Mouse (Mus musculus) kidney, adult 18-20 months (tissue): ENCODE measurements around the gene Cym.
A peak's percentile ranks its signal among the peaks of the same experiment; 100 is the strongest.

ENCODE experiments used
- DNase-seq: peaks from one replicate; pipeline ENCODE4 v3.0.0; 2021

Cym gene

GRCm38 (mm10) chr3:107221608-107222007, at the start of gene Cym:
Cym (minus strand) TSS chr3:107221732.
- DNase-seq: no peak

DNA sequence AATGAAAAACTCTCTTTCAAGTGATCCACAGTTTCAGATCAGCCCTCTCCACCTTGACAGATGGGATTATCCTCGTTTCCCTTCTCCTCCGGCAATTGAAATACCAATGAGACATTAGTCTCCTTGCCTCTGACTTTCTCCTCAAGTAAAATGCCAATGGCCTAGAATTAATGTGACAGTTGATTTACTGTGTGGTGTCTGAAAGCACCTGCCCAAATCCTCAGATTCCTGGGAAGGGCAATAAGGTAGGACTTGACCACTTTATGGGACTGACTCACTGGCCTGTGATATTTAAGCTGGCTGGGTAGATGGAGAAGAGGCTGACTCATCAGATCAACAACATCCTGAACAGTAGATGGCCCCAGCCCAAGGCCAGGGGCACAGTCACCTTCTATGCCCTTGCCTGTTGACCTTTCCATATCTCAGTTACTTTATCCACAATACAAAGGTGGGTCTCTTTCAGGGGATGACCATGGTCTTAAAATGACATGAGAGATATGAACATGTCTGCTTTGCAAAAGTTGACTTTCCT, 45.3 kb upstream of the Cym start:
- no peak for DNase-seq

- peak; percentile 29 for DNase-seq
Measured at GRCm38 (mm10) chr3:107261851-107262165, 40.3 kb upstream of the Cym start.

DNA sequence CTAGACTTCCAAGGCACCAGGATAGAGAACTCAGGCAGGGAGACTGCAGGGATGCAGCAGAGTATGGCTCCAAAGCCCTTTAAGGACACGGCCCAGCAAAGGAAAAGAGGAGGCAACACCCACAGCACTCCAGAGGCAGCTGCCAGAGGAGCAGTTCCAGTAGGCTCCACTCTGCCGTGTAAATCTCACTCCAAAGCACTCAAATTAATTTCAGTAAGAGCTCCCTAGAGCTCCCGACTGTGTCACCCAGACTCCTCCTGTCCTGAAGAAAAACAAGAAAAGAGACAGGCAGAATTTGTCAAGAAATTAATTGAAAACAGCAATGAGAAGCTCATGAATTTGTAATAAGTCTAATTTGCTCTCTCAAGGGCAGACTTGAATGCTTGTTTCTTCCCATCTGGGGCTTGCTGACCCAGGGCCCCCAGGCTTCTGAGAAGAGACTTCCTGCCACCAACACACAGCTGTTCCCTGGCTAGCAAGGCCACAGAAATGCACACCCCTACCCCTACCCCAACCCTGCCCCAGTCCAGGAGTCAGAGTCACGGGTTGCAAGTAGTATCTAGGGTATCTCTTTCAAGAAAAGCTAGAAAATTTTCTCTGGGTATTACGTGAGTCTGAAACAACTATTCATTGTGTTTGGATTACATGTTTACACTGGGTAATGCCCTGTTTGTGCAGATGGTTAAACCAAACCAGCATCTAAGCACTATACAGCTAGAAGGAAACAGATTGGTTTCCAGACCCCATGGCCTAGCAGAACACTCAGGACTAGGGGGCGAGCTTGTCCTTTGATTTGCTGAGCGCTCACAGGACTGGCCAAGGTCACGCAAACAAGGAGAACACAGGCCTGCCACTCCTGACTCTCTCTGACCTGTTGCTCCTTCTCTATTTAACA, 39.7 kb upstream of the Cym start:
- DNase-seq: no peak

DNA sequence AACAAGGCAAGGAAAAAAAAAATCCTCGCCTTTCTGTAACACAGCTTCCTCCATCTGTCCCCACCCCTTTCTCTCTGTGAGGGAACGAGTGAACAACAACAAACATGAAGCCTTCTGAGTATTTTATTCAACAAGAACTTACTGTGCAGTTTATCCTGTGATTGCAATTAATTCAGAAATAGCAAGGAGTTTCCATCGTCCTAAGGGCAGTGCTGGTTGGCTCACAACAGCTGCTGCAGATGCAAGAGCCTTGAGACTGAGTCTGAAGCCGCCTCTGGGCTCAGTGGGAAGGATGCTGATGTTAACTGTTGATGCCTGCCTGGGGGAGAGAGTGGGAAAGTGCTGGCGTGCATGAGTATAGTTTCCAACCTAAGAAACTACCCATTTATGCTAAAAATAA, 36.4 kb upstream of the Cym start:
- no peak for DNase-seq

DNA sequence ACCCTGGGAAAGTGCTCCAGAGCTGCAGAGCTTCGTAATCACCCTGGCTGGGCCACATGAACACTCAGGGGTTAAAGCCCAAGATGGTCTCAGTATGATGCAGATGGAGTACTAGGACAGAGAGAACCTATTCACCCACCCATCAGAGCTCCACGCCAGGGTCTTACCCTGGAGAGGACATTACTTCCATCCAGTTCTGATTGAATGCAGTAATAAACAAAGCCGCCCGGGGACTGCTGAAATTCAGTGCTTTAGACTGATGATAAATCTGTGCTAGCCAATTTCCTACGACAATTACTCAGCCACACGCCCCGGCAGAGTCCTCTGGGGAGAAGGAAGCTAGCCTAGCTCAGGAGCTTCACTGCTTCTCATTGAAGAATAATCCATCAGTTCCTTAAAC, 35.2 kb upstream of the Cym start:
- DNase-seq: no peak

GRCm38 (mm10) chr3:107255992-107256391, 34.5 kb upstream of the Cym start:
- DNase-seq: no peak

DNA sequence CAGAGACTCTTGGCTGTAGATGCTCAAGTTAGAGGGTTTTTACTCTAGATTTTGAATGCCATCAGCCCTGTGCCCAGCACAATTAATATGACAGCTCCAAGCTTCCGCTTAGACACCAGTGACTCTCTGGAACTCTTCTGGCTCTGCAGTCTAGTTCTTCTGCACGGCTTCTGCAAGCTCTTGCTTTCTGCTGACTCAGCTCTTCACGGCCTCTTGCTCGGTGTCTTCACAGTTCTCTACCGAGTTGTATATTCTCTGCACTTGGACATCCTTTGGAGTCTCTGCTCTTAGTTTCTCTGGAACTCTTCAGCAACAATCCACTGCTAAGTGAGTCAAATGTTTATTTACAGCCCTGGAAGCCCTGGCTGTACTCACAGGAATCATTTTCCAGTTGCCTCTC, 32.4 kb upstream of the Cym start:
- no peak for DNase-seq

DNA sequence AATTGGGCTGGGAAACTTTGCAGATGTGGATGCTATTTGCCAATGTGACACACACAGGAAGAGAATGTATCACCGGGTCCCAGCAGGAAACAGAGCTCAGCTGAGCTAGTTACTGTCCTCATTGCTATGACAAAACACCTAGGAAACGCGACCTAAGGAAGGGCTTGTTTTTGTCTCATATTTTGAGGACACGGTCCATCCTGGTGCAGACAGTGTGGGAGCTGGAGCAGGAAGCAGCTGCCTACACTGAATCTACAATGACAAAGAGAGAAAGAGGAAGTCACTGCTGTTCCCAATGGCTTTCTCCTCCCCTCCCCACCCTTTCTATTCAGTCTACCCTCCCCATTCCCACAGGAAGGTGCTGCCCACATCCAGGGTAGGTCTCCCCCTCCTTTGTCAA, 30.5 kb upstream of the Cym start:
- no peak for DNase-seq

DNA sequence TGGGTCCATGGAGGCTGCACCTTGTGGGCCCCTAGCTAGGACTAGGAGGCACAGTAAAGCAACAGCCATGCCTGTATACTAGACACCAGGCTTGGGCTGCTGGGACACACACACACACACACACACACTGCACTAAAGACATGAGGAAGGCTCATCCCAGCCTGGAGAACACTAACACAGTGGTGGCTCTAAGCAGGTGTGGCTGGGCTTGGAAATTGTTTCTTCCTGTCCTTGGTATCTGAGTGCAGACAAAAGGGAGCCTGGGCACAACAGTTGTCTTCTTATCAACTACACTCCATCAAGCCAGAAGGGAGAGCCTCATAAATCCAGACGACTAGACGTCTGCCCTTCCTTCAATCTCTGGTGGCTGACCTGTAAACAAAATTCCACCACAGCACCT, 28.8 kb upstream of the Cym start:
- no peak for DNase-seq

DNA sequence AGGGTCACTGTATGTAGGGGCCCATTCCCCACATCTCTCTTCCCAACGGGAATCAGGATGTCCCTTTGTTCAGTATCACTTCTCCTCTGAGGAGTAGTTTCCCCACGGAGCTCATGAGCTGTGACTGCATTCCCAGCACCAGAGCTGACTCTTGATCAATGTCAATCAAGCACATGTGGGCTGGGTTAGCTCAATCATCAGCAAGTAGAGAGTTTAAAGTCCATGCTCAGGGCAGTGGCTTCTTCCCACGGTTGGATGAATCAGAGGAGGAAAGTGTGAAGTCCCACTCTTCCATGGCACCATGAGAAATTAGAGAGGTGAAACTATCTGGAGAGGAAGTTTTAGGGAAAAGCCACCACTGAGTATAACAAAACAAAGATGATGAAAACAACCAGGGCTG, 27.5 kb upstream of the Cym start:
- DNase-seq: peak; percentile 31

- DNase-seq: no peak
Measured at GRCm38 (mm10) chr3:107246876-107247275, 25.3 kb upstream of the Cym start.

DNA sequence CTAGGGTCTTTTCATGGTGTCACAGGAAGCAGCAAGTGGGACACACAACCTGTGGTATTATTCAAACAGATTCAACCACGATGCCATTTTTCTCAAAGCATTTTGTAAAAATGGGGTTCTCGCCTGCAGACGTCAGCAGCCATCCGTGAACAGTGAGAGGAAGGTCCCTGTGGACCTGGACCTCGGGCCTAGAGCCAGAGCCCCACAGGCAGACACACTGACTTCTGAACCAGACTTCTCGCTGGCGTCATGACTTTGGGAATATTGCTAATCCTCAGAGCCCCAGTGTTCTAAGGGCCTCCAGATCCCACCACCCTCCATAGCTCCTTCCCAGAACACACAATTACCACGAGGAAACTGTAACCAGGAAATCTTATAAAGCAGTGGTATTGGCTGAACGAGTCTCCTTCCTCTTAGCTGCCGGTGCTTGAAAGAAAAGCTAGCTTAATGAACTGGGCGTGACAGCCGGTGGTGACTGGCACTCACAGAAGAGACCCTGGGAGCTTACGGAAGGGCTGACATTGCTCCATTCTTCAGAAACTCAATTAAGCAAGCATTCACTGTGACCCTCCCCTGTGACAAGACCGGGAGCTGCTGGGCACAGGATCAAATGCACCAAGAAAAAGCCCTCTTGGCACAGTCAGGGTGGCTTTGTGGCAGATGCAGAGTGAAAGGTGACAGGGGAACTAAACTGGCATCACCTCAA, 20.0 kb upstream of the Cym start:
- peak; percentile 41 for DNase-seq

- DNase-seq: no peak
Measured at GRCm38 (mm10) chr3:107239607-107240006, 18.1 kb upstream of the Cym start, which contains the start of gene Prok1. Prok1 (minus strand) TSS chr3:107239707.

DNA sequence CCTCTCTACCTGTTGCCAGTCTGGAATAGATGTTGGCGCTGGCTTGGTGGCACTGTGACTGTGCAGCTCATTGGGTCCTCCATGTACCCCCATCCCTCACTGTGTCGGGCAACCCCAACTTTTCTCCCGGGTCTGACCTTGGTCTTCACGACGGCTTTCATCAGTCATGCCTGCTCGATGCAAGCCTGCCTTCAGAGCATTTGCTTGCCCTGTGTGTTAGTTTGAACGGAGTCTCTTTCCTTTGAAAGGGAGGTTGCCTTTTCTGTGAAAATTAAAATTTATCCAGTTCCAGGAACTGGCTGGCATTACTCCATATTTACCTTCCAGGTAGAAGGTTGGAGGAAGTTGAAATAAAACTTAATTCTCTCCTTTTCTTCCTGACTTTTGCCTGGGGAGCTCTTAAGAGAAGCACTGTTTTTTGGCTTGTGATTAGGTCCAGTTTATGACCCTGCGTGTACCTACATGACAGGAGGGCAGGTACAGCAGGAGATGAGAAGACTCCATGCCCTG, 17.0 kb upstream of the Cym start:
- no peak for DNase-seq

GRCm38 (mm10) chr3:107238051-107238450, 16.5 kb upstream of the Cym start:
- DNase-seq: no peak

- DNase-seq: no peak
Measured at GRCm38 (mm10) chr3:107233945-107234344, 12.4 kb upstream of the Cym start.

DNA sequence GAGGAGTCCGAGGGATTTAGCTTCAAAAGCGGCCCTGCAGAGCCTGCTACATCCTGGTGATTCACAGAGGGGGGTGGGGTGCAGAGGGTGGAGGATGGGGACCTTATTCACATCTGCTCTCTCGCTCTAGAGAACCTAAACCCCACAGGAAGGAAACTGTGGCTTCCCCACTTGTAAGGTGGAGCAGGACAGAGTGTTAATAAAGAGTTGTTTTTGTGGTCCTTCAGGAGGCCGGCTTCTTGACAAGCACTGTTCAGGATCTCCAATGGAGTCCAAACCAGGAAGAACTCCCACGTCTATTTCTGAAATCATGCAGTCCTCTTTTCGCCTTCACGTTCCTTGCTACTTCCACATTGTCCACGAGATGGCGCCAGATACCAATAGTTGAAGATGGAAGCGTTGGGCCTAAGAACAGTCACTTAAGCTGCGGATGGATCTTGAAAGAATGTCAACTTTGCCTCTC, 11.8 kb upstream of the Cym start:
- peak; percentile 82 for DNase-seq

- DNase-seq: no peak
Measured at GRCm38 (mm10) chr3:107231202-107231601, 9.7 kb upstream of the Cym start.

- no peak for DNase-seq
Measured at GRCm38 (mm10) chr3:107230527-107230926, 9.0 kb upstream of the Cym start, which contains the start of gene A630076J17Rik. A630076J17Rik (plus strand) TSS chr3:107230614.

- DNase-seq: peak; percentile 29
Measured at GRCm38 (mm10) chr3:107229822-107230221, 8.3 kb upstream of the Cym start.

DNA sequence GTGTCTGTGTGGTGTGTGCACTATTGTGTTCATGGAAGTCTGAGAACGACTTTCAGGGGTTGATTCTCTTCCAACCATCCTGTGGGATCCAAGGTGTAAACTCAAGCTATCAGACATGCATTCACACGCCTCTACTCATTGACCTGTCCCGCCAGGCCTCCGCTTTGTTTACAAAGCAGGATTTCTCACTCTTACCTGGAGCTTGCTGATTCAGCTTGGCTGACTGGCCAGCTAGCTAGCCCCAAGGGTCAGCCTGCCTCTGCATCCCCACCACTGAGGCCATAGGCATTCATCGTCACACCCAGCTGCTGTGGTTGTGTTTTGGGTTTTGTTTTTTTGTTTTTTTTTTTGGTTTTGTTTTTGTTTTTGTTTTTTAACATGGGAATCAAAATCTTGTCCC, 7.7 kb upstream of the Cym start:
- no peak for DNase-seq

DNA sequence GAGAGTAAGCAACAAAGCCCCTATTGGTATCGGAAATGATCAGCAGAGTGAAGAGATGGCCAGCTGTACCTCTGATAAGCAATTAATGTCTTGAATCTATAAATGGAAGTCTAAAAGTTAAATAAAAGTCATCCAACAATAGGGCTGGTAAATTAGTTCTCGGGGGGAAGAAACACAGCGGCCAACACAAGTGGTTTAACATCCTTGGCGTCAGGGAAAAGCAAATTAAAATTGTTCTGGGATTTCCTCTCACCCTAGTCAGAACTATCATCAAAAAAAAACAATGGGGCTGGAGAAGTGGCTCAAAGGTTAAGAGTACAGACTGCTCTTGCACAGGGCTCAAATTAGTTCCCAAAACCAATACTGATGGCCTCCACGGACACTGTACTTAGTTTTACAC, 4.3 kb upstream of the Cym start:
- DNase-seq: no peak

DNA sequence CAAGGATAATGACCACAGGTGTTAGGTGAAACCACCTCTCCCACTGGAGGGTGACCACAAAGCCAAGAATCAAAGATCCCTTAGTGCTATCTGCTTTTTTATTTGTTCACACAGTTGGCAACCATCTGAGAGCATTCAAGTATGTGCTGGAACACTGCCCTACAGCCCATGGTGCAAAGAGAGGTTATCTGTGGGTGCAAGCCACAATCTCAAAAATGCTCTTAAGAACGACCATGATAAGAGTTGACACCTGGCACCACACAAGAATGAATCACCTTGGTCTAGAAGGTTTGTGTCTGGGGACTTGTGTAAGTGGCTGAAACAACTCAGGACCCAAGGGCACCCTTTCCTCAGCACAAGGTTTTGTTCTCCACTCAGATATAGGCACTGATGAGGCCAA, 1.7 kb upstream of the Cym start:
- no peak for DNase-seq
